Mouse (Mus musculus): ENCODE data around the gene Acot7.

Gene Acot7

DNA sequence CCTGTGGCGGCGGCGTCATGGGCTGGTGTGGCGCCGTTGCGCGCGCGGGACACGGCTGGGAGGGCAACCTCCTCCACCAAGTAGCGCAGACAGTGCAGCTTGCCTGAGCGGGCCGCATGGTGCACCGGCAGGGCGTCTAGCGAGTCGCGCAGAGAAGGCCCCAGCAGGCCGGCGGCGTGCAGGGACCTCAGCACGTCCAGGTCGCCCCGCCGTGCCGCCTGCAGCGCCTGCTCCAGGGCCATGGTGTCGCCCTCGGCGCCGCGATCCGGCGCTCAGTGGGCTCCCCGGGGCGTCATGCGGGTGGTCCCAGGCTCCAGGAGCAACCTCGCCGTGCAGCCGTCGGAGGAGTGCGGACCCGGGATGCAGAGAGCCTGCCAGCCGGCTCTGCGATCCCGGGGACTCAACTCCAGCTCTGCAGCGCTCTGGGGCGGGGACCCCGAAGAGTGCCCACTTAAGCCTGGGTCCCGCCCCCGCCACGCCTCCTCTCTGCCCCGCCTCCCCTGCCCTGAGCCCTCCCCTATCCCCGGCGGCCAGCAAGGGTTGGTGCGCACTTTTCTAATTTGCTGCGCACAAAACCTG lies 25.9 kb upstream of the Acot7 start, which contains the start of gene Espn:
Gene Espn, minus strand, starts transcription at position 406 of the 579 bp plus-strand sequence.
- peak; percentile 45 for DNase-seq (ENCODE audit: low spot score)

DNA sequence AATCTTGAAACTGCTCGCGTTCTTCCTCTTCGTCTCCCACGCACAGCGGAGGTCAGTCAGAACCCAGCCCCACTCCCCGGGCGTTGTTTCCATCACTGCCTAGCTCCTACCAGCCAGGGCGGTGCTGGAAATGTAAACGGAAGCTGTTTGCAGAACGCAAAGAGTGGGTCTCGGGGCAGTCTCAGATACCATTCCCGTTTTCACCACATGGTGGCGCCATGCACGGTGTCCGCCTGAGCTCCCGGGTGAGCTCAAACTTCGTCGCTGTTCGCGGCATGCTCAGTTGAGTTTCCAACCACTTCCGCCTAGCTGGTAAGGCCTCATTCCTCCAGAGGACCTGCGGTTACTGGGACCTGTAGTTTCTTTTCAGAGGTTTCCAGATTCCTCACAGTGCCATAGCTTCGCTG lies 24.2 kb upstream of the Acot7 start:
- peak; percentile 95 for DNase-seq (ENCODE audit: low spot score)

GRCm38 (mm10) chr4:152155019-152155418 lies 22.9 kb upstream of the Acot7 start:
- DNase-seq (ENCODE audit: low spot score), result no peak

- peak; percentile 41 for DNase-seq (ENCODE audit: low spot score)
Observed at GRCm38 (mm10) chr4:152157779-152158584, 20.0 kb upstream of the Acot7 start.

- DNase-seq (ENCODE audit: low spot score), result no peak
Observed at GRCm38 (mm10) chr4:152158585-152159284, 19.2 kb upstream of the Acot7 start, which contains the start of gene Hes2. TSS of gene Hes2 (plus strand) at chr4:152158867.

- no peak for DNase-seq (ENCODE audit: low spot score)
Observed at GRCm38 (mm10) chr4:152159285-152159678, 18.7 kb upstream of the Acot7 start.

DNA sequence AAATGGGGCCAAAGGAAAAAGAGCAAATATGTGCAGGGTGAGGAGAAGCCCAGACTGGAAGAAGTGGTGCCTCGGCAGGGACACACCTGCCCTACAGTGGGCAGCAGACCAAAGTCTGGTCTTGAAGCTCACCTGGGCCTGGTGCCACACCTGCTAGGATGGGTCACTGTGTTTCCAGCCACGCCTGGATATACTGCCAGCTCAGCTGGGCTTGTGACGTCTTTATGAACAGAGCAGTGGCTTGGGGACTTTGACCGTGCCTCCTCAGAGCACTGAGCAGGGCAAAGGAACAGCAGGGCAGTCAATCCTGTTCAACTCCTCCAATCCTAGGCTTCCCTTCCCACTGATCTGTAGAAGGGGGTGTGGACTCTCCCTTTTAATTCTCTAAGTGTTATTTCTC lies 17.2 kb upstream of the Acot7 start:
- no peak for DNase-seq (ENCODE audit: low spot score)

DNA sequence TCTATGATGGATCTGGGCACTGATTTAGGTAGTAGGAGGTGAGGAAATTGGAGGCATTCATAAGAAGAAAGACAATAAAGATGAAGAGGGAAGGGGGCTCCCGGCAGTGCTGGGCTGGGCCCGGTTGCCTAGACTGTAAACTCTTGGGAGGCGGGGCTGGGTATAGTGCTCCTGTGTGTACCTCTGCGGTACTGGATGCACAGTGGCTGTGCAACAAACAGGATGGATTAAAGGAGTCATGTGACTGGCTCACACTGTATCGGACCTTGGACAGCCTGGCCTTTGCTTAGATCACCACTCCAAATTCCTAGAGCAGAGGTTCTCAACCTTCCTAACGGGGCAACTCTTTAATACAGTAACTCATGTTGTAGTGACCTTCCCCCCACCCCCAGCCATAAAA lies 16.3 kb upstream of the Acot7 start:
- DNase-seq (ENCODE audit: low spot score), result no peak

DNA sequence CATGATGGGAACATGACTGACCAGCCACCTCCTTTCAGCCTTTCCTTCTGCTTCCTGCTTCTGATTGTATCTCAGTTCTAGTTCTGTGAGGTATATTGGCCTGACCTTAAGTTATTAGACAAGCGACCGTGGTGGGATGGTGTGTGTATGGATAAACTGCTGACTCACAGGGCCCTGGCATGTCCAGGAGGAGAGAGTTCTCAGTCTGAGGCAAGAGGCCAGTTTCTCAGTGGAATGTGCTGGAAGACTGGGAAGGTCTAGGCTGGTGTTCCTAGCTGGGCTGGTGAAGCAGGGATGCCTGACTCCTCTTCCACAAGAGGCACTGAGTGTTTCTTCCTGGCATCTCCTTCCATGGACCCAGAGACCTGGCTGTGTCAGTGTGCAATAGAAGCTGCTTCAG lies 15.2 kb upstream of the Acot7 start:
- DNase-seq (ENCODE audit: low spot score), result no peak

- peak; percentile 89 for DNase-seq (ENCODE audit: low spot score)
Observed at GRCm38 (mm10) chr4:152165036-152165931, 12.7 kb upstream of the Acot7 start.

DNA sequence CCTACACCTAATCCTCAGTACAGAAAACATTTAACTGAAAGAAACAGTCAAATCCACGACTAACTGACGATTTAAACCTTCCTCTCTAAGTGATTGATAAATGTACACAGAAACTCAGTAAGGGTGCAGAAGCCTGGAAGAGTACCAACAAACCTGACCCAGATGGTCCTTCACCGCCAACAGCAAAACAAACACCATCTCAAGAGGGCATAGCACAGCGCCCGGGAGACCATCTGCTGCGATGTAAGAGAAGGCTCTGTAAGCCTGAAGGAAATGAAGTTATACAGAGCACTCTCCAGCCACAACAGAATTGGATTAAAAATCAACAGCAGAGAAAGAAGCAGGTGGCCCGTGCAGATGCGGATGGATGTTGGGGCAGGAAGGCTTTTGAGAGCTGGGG lies 9.9 kb upstream of the Acot7 start:
- DNase-seq (ENCODE audit: low spot score), result no peak

DNA sequence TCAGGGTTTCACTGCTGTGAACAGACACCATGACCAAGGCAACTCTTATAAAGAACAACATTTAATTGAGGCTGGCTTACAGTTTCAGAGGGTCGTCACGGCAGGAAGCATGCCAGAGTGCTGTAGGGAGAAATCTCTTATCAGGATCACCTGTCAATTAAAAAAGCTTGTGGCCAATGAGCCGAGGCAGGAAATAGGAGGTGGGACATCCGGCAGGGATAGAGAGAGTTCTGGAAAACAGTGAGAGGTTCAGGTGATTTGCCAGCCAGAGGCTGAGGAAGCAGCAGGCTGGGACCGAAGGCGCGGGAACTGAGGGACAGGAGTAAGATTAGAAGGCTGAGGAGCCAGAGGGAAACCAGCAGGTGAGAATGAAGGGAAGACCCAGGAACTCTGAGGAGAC lies 8.8 kb upstream of the Acot7 start:
- no peak for DNase-seq (ENCODE audit: low spot score)

- DNase-seq (ENCODE audit: low spot score), result no peak
Observed at GRCm38 (mm10) chr4:152170286-152170685, 7.6 kb upstream of the Acot7 start.

DNA sequence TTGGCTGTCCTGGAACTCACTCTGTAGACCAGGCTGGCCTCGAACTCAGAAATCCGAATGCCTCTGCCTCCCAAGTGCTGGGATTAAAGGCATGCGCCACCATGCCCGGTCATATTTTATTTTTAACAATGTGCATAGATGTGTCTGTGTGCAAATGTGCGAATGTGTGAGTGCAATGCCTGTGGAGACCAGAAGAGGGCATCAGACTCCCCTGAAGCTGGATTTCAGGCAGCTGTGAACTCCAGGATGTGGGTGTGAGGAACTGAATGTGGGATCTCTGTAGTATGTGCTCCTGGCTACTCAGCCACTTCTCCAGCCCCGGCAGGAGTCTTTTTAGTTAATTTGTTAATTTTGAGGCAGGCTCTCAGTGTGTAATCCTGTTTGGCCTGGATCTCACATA lies 6.4 kb upstream of the Acot7 start:
- no peak for DNase-seq (ENCODE audit: low spot score)

DNA sequence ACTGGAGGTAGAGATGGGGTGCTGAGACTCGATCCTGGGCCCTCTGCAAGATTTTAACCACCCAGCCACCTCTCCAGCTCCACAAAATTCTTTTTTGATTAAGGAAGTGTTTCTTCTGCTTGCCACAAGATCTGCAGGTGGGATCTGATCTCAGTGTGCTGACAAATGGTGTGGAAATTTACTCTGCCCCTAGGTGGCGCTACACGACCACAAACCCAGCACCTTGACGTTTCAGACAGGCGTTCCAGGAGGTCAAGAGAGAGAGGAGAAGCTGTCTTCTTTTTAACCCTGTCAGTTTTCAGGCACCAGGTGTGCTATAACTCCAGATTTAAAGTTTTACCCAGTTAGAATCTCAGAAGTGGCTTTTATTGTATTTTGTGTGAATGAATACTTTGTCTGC lies 4.9 kb upstream of the Acot7 start:
- DNase-seq (ENCODE audit: low spot score), result peak; percentile 77

DNA sequence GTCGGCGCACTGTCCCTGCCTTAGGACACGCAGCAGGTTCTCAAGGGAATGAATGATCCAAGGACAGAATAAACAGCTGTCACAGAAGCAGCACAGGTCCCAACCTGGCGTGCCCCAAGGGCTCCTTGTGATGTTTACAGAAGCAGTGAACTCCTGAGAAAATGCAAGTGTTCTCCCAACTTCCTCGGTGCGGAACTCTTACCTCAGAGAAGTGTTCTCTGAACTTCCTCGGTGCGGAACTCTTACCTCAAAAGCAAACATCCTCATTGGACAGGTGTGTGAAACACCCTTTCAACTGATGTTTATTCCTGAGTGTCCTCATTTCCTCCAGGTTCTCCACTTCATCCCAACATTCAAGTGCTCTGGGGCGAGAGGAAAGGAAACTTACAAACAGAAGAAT lies 4.0 kb upstream of the Acot7 start:
- no peak for DNase-seq (ENCODE audit: low spot score)

DNA sequence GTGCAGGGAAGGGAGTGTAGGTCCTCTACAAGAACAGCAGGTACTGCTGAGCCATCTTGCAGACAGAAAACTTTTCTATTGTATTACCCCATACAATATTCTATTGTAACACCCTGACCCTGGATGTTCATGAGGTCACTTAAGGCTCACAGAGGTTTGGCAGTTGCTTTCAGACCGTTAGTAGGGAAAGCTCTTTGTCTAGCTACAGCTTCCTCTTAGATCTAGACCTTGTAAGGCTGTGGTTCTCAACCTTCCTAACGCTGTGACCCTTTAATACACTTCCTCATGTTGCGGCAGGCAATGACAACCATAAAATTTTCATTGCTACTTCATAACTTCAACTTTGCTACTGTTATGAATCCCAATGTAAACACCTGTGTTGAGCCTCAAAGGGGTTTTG lies 1.3 kb upstream of the Acot7 start:
- no peak for DNase-seq (ENCODE audit: low spot score)

DNA sequence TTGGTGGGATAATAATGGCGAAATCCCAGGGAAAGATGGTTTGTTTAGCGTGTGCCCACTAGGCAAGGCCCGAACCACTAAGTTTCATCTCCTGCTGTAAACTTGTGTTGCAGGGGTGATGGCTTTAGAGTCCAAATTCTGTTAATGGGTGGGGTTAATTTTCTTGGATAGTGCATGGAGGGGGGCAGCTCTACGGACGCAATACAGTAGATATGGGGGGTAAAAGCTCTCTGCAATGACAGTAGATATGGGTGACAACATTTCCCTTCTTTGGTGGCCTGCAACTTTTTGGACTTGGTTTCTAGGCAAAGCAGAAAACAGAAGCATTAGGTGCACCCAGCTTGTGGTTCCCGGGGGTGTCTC lies 779 bp upstream of the Acot7 start:
- no peak for DNase-seq (ENCODE audit: low spot score)

DNA sequence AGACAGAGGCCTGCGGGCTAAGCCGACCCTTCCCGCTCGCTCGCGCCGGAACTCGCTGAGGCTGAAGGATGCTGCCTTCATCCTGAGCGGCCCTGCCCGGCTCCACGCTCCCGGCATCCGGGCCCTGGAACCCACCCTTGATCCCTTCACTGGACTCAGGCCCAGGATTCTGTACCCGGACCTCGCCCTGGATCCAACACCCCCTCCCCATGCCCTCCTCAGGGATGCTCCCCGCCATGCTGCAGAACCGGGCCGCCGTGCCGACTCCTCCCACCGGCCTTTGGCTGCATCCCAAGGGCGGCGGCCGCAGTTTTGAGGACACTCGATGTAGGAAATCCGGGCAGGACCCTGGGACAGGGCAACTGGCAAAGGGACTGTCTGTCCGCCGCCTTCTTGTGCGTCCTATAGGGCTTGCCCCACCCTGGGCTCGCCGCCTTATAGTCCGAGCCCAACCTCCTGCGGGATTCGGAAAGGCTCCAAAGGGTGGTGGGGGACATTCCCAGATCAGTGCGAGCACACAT lies 470 bp downstream of the Acot7 start:
- DNase-seq (ENCODE audit: low spot score), result no peak

DNA sequence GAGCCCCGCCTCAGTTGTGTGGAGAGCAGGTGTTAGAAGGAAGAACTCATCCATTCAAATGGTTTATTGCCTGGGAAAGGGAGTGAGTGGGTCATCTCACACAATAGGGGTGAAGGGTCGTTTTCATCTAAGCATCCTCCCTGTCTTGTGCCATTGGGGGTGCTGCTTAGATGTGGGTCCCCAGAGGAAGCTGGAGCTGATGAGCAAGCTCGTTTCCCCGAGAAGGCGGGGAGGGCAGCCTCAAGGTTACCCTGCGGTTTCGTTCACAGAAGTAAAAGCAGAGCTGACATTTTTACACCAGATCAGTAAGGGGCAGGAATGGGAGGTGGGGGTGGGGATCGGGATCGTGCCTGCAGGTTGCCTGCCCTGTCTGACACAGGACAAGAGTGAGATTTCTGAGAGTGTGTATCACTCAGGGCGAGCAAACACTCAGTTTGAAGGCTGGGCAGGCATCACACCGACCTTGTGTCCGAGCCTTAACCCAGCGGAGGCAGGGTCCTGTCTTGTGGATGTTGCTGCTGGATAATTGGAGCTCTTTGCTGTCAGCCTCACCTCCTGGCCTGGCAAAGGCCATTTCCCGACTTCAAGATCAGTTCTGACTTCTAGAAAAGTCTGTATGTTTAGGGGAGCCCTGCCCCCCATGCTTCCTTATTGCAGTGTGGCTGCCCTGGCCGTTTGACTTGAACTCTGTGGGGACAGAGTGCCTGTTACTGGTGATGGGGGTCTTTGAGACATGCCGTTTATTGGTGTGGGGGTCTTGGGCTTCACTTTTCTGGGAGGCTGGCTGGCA lies 1.2 kb downstream of the Acot7 start:
- DNase-seq (ENCODE audit: low spot score), result no peak

Data from urinary bladder, postnatal 25 days (tissue).